Mouse (Mus musculus) right cerebral cortex, postnatal 4 days (tissue): ENCODE measurements around the gene Lgals9.

Source experiments
- DNase-seq: peaks from one replicate; pipeline ENCODE4 v3.0.0-alpha.2; 2022

Gene Lgals9

GRCm38 (mm10) chr11:78916410-78916809 lies 68.3 kb downstream of the Lgals9 start:
- no peak for DNase-seq

- DNase-seq, result no peak
Measured at GRCm38 (mm10) chr11:78915473-78915872, 69.3 kb downstream of the Lgals9 start.
